Mouse (Mus musculus) stomach, postnatal 0 days (tissue): Measurements from ENCODE around the gene Thbs4. TPM values are rescaled to one million over a fixed set of nuclear protein-coding genes. Genes with fewer than 3 reads are reported as not detected.

Source experiments
- ATAC-seq: fragments of 200-750 bp; cut with Nextera tagmentation; 2 replicates; pipeline ENCODE4 v1.8.0; 2017; ENCODE audit not compliant: low FRiP score, low TSS enrichment
- DNase-seq: peaks from one replicate; pipeline ENCODE4 v3.0.0-alpha.2; 2016; ENCODE audit warnings: low spot score
- H3K27ac ChIP-seq: fragments of 300-500 bp; sonication (generic); replicated peaks from 2 replicates; pipeline ENCODE4 v1.5.1; 2014; ENCODE audit warnings: mild to moderate bottlenecking, control low read depth
- H3K27me3 ChIP-seq: fragments of 300-500 bp; sonication (generic); 2 replicates; pipeline ENCODE4 v1.6.1; 2014; ENCODE audit warnings: low read length; ENCODE audit not compliant: control insufficient read depth, insufficient read depth
- H3K36me3 ChIP-seq: fragments of 300-500 bp; sonication (generic); 2 replicates; pipeline ENCODE4 v1.6.1; 2014; ENCODE audit warnings: low read length, mixed read lengths; ENCODE audit not compliant: control insufficient read depth, insufficient read depth
- H3K4me1 ChIP-seq: fragments of 300-500 bp; sonication (generic); replicated peaks from 2 replicates; pipeline ENCODE4 v1.6.1; 2014; ENCODE audit warnings: antibody characterized with exemption; ENCODE audit not compliant: control insufficient read depth, insufficient read depth
- H3K4me2 ChIP-seq: fragments of 300-500 bp; sonication (generic); replicated peaks from 2 replicates; pipeline ENCODE4 v1.6.1; 2014; ENCODE audit warnings: low read depth, mild to moderate bottlenecking, control low read depth, moderate library complexity
- H3K4me3 ChIP-seq: fragments of 300-500 bp; sonication (generic); 2 replicates; pipeline ENCODE4 v1.5.1; 2014; ENCODE audit warnings: low read depth, low read length, control low read depth
- H3K9ac ChIP-seq: fragments of 300-500 bp; sonication (generic); 2 replicates; pipeline ENCODE4 v1.6.1; 2014; ENCODE audit warnings: mild to moderate bottlenecking, low read length, control low read depth, mixed read lengths
- H3K9me3 ChIP-seq: fragments of 300-500 bp; sonication (generic); 2 replicates; pipeline ENCODE4 v1.6.1; 2016; ENCODE audit warnings: low read length; ENCODE audit not compliant: control insufficient read depth
- CTCF ChIP-seq: IDR thresholded peaks from 2 replicates; pipeline ENCODE4 v1.5.1; 2016; ENCODE audit warnings: antibody characterized with exemption, low read depth, mild to moderate bottlenecking, moderate library complexity
- EP300 ChIP-seq: optimal IDR thresholded peaks from 2 replicates; pipeline ENCODE3; 2016; ENCODE audit warnings: antibody characterized with exemption
- WGBS: fragments of 180-500 bp; shearing (Covaris S2); extraction: QIAGEN DNeasy Blood & Tissue Kit; methylation state at CpG from one replicate; pipeline ENCODE4 v1.1.7; 2014; 5-methylcytosine and 5-hydroxymethylcytosine counted together
- polyA plus RNA-seq: library from polyadenylated mRNA; unstranded; fragments of >200 nt; fragmentation: Nextera tagmentation; extraction: Ambion mirVana; gene quantifications from 2 replicates; pipeline ENCODE4 v1.2.1, GENCODE M21; 2015

Gene Thbs4
- polyA plus RNA-seq, 1 experiment from 2014 or later: 0.72 TPM

GRCm38 (mm10) chr13:92759096-92759495 is 35.5 kb downstream of the Thbs4 start:
- 72% methylated on average over 4 of the region's 4 CpGs for WGBS
- TF ChIP-seq EP300 (no peak), CTCF (no peak)
- no peaks in the 10 kb centered on the region for H3K4me1 ChIP-seq
- ATAC-seq (no peak), DNase-seq (no peak)
- H3K27ac ChIP-seq: no peak overlapping the region
- H3K4me2 ChIP-seq: no peak overlapping the region
- no peaks in the 10 kb centered on the region for H3K27me3 ChIP-seq
- H3K36me3 ChIP-seq: no peaks in the 10 kb centered on the region
- H3K9me3 ChIP-seq: no peaks in the 10 kb centered on the region
- no peak overlapping the region for H3K9ac ChIP-seq
- H3K4me3 ChIP-seq: no peak overlapping the region

- Histone ChIP-seq H3K9ac (no peak overlapping the region), H3K4me2 (no peak overlapping the region), H3K4me3 (no peak overlapping the region), H3K4me1 (no peaks in the 10 kb centered on the region), H3K27me3 (no peaks in the 10 kb centered on the region), H3K27ac (no peak overlapping the region), H3K9me3 (no peaks in the 10 kb centered on the region), H3K36me3 (no peaks in the 10 kb centered on the region)
- ATAC-seq: no peak
- WGBS: 90% methylated on average over 12 of the region's 12 CpGs
- no peak for TF ChIP-seq EP300
- no peak for TF ChIP-seq CTCF
- DNase-seq: no peak
These were observed 36.5 kb downstream of the Thbs4 start for GRCm38 (mm10) chr13:92757972-92758585.

DNA sequence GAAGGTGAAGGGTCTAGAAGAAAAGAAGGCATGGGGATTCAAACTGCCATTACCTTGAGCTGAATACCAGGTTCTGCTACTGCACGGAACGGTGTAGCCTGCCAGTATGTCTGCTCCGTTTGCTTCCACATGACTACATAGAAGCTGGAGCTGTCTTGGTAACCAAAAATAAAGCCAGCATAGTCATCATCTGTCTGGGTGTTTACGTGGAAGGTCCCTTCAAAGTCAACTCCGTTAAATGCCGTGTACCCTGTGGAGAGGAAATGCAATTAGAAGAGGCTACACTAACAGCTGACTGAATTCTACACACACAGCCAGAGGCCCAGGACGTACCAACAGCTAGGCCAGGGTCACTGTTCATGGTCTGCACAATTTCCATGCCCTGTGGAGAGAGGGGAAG is 39.6 kb downstream of the Thbs4 start:
- TF ChIP-seq EP300: no peak
- no peak for TF ChIP-seq CTCF
- WGBS: 74% methylated on average over 7 of the region's 7 CpGs
- no peak overlapping the region for H3K9ac ChIP-seq
- DNase-seq (no peak), ATAC-seq (no peak)
- H3K27ac ChIP-seq: no peak overlapping the region
- no peaks in the 10 kb centered on the region for H3K27me3 ChIP-seq
- no peaks in the 10 kb centered on the region for H3K9me3 ChIP-seq
- no peak overlapping the region for H3K4me3 ChIP-seq
- no peaks in the 10 kb centered on the region for H3K4me1 ChIP-seq
- H3K36me3 ChIP-seq: no peaks in the 10 kb centered on the region
- no peak overlapping the region for H3K4me2 ChIP-seq

DNA sequence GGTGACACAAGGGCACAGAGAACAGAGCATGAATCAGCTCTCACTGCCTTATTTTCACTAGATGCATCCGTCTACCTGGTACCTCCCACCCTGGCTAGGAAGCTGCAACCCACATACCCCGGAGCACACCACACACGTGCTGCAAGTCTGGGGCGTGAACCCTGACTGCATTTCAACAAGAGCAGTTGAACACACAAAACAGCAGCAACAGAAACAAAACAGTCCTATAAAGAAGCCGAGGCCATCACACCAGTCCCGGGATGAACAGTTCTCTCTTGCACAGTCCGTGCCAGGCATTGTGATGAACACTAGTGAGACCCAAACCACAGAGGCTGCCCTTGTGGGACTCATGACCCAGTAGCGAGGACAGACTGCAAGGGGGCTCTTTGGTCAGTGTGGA is 40.9 kb downstream of the Thbs4 start:
- TF ChIP-seq EP300 (no peak), CTCF (no peak)
- Histone ChIP-seq H3K27me3 (no peaks in the 10 kb centered on the region), H3K9ac (no peak overlapping the region), H3K27ac (no peak overlapping the region), H3K4me2 (no peak overlapping the region), H3K36me3 (no peaks in the 10 kb centered on the region), H3K4me3 (no peak overlapping the region), H3K4me1 (no peaks in the 10 kb centered on the region), H3K9me3 (no peaks in the 10 kb centered on the region)
- WGBS: 81% methylated on average over 8 of the region's 8 CpGs
- DNase-seq: no peak
- ATAC-seq: no peak

GRCm38 (mm10) chr13:92751726-92752565 is 42.7 kb downstream of the Thbs4 start:
- no peak overlapping the region for H3K27ac ChIP-seq
- H3K4me3 ChIP-seq: no peak overlapping the region
- H3K4me2 ChIP-seq: no peak overlapping the region
- no peaks in the 10 kb centered on the region for H3K4me1 ChIP-seq
- 59% methylated on average over 21 of the region's 21 CpGs for WGBS
- no peaks in the 10 kb centered on the region for H3K36me3 ChIP-seq
- DNase-seq (peak; percentile 87), ATAC-seq (peak; percentile 80)
- H3K27me3 ChIP-seq: no peaks in the 10 kb centered on the region
- no peak for TF ChIP-seq EP300
- peak; percentile 96 for TF ChIP-seq CTCF
- no peak overlapping the region for H3K9ac ChIP-seq
- no peaks in the 10 kb centered on the region for H3K9me3 ChIP-seq

DNA sequence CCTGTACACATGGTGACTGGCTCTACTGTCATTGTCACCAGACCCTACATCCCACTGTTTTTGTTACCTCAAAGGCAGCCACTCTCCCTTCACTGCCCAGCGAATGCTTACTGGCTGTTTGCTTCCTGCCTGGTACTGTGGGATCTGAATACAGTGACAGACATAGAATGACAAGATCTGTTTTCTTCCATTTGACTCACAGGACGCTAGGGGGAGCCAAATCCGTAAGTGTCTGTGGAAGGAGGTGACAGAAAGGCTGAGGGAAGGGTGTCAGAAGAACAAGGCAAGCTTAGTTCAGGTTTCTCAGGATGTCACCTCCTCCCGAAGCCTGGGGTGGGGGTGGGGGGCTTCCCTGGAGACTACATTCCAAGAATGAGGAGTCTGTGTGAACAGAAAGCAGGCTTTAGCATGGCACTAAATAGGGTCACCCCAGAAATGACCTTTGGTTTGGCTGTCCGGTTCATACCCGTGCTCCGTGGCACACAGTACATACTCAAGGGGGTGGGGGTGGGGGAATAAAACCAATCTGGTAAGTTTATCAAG is 43.6 kb downstream of the Thbs4 start:
- DNase-seq: peak; percentile 70
- Histone ChIP-seq H3K9me3 (no peaks in the 10 kb centered on the region), H3K27me3 (no peaks in the 10 kb centered on the region), H3K27ac (no peak overlapping the region), H3K4me1 (no peaks in the 10 kb centered on the region), H3K4me3 (no peak overlapping the region), H3K9ac (no peak overlapping the region), H3K36me3 (no peaks in the 10 kb centered on the region), H3K4me2 (peak overlapping the region; percentile 21; the same call in 1 of the 2 replicates)
- no peak for TF ChIP-seq EP300
- TF ChIP-seq CTCF: peak; percentile 95
- ATAC-seq: peak; percentile 31; the same call in 1 of the 2 replicates
- 18% methylated on average over 7 of the region's 7 CpGs for WGBS
